Mouse (Mus musculus) heart, adult 18-20 months (tissue): ENCODE results near the gene Olfr678. TPM values are rescaled to one million over a fixed set of nuclear protein-coding genes. Genes with fewer than 3 reads are reported as not detected.
"Not testable (repeated sequence)": the region's sequence is repeated elsewhere in the genome, so short reads cannot be mapped to it uniquely, and the experiment has no call there.

Experiments used
- DNase-seq, 2 experiments: peaks; one replicate each; pipeline ENCODE4 v3.0.0; 2021 to 2022; ENCODE audit warnings: mixed read lengths in 1 of 2
- long read RNA-seq, 2 experiments: library from polyadenylated mRNA; stranded (forward); transcript quantifications; one replicate each; pipeline ENCODE4 v2.0.0; 2021
- total RNA-seq, 2 experiments: library from RNA; stranded (reverse); gene quantifications; 2 replicates each; pipeline ENCODE4 v1.2.3; 2021

The Olfr678 gene
- not detected for total RNA-seq
- long read RNA-seq, experiment 1 = 0 reads
- long read RNA-seq, experiment 2 = 0 reads

DNA sequence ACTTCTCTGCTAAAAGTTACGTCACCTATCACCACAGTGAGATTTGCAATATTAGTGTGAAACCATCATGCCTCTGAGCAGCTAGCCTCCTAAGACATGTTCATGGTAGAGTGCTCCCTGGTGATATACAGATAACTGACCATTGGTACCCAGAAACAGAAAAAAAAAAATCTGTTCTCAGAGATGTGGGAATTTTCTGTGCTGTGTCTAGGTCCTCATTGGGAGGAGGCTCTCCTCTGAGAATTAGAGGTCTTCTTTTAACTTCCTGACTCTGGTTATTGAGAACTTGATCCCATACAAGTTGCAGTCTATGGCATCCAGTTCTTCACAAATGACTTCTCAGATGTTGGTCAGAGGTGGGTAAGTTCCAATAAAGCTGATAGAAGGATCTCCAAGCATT is at the start of gene Olfr678:
Gene Olfr678, plus strand, starts transcription at position 301 of the 400 bp plus-strand sequence.
- DNase-seq = no peak

DNA sequence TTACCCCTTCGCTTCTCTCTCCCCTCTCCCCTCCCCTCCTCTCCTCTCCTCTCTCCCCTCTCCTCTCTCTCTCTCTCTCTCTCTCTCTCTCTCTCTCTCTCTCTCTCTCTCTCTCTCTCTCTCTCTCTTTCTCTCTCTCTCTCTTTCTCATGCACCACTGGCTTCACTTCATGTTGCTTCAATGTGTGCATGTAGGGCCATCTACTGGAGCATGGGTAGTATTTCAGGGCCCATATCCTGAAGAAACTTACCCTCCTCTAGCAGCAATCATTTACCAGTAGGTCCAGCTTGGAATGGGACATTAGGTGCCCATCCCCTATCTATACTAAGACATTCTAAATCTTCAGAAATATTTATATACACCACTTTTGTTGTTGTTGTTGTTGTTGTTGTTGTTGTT is 41.7 kb upstream of the Olfr678 start:
- no peak for DNase-seq

DNA sequence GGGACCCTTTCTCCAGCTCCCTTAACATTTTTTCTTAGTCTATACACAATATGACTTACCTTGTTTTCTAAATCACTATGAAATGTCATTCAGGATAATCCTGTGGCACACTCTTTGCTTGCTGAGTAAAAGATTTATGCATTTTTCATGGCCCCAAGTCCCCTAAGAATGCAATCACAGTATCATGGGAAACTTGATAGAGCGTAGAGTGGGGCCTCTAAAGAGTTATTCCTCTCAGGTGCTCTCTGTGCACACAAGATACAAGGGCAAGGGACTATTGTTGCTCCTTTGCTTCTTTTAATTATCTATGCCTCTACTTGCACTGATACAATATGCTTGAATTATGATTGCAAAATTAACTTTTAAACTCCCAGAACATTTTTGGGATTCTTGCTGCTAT is 35.9 kb upstream of the Olfr678 start, which contains the start of gene Olfr675:
Gene Olfr675, minus strand, starts transcription at position 101 of the 400 bp plus-strand sequence.
- no peak for DNase-seq

DNA sequence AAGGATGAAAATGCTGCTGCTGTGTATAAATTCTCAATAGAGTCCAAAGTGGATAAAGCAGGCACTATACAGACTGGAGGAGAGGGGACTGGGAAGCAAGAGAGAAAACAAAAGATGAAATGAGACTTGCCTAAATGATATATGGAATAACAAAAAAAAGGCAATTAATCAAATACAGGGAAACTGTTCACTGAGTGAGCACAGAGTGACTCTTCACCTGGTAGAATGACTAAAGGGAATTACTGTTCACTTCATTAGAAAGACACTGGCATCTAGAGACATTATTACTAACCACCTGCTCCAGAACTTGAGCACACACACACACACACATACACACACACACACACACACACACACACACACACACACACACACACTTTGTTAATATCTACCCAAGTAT is 31.9 kb upstream of the Olfr678 start, which contains the start of gene Olfr676:
Gene Olfr676, plus strand, starts transcription at position 301 of the 400 bp plus-strand sequence.
- no peak for DNase-seq

DNA sequence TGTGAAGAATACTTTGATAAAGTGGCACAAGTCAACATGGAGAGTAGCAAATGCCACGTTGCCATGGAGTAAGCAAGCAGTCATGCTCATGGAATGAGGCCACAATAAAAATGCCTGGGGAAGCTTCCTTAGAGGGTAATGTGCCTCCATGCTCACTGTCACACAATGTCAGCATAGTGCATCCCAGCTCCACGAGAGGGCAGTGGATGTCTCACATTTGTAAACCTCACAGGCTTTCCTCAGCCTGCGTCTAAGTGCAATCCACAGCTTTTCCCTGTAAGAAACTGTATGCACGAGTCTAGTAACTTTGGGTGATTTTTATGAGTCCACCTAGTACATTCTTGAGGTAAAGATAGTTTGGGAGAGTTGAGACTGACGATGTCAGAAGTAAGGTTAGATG is 30.4 kb upstream of the Olfr678 start:
- not testable (repeated sequence) for DNase-seq

DNA sequence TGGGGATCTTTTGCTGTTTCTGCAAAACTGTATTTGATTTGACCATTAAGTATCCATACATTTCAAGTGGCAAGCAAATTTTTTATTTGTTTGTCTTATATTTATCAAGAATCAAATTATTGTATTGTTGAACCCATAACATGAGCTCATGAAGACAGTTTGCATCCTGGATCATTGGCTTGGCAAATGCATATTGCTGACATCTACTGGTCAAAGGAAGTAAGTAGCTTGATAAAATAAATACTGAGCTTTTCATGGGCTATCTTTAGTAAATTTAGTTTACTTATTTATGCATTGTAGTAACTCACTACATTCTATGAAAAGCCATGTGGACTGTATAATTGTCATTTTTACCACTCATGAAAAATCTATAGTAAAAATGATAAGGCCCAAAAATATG is 5.3 kb upstream of the Olfr678 start:
- no peak for DNase-seq

DNA sequence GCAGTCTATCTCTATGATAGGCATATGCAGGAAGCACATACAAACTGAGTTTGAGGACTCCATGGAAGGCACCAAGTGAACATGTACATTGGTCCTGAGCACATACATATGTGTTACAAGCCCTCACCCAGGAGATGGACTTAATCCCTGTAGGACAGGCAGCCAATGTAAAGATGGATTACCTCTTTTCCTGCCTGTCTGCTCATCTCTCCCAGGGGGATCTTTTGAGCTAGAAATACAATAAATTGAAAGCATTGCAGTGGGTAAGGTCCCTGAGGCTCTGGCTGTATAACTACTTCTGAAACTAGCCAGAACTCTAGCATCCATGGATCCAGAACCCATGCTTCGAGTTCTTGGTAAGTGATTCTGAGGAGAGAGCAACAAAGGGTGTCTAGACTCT is 16.6 kb downstream of the Olfr678 start, which contains the start of gene Olfr679:
Gene Olfr679, plus strand, starts transcription at position 301 of the 400 bp plus-strand sequence.
- DNase-seq = no peak

DNA sequence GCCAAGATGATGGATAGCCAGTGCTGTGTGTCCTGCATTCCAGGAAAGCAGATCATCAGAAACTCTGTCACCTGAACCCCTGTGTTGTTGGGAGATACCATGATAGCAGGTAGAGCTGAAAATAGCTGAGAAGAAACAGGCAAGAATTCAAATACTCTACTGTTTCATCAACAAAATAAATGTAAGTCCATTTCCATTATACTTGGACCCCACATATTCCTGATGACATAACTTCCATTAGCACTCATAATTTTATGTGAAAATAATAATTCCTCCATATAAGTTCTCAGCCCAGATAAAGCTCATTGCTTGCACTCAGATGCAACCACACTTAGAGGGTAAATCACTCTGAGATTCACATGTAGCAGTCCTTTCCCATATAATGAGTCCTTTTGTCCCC is 28.4 kb downstream of the Olfr678 start, which contains the start of gene Olfr680-ps1:
Gene Olfr680-ps1, minus strand, starts transcription at position 101 of the 400 bp plus-strand sequence.
- not testable (repeated sequence) for DNase-seq

DNA sequence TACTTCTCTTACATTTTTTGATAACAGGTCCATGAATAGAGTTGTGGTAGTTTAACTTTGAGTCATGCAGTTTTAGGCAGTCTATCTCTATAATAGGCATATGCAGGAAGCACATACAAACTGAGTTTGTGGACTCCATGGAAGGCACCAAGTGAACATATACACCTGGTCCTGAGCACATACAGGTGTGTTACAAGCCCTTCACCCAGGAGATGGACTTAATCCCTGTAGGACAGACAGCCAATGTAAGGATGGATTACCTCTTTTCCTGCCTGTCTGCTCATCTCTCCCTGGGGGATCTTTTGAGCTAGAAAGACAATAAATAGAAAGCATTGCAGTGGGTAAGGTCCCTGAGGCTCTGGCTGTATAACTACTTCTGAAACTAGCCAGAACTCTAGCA is 52.3 kb downstream of the Olfr678 start, which contains the start of gene Olfr681:
Gene Olfr681, plus strand, starts transcription at position 301 of the 400 bp plus-strand sequence.
- no peak for DNase-seq

Other genes starting within 250 kb of the Olfr678 start
- gene Usp17lb, start 221.9 kb upstream of the Olfr678 start, total RNA-seq = not detected
- gene Usp17la, start 207.5 kb upstream of the Olfr678 start, total RNA-seq = not detected
- gene Olfr665, start 186.4 kb upstream of the Olfr678 start, total RNA-seq = not detected
- not detected for gene Olfr666, start 168.5 kb upstream of the Olfr678 start, total RNA-seq
- gene Olfr667, start 143.0 kb upstream of the Olfr678 start, total RNA-seq = not detected
- gene Olfr668, start 136.4 kb upstream of the Olfr678 start, total RNA-seq = not detected
- not detected for gene Olfr669, start 130.2 kb upstream of the Olfr678 start, total RNA-seq
- gene Olfr670, start 101.9 kb upstream of the Olfr678 start, total RNA-seq = not detected
- gene Olfr671, start 85.3 kb upstream of the Olfr678 start, total RNA-seq = not detected
- not detected for gene Olfr672, start 62.4 kb upstream of the Olfr678 start, total RNA-seq
- gene Olfr675, start 36.0 kb upstream of the Olfr678 start, total RNA-seq = not detected
- not detected for gene Olfr676, start 31.8 kb upstream of the Olfr678 start, total RNA-seq
- not detected for gene Olfr677, start 13.1 kb upstream of the Olfr678 start, total RNA-seq
- gene Olfr679, start 16.7 kb downstream of the Olfr678 start, total RNA-seq = not detected
- not detected for gene Olfr680-ps1, start 28.3 kb downstream of the Olfr678 start, total RNA-seq
- not detected for gene Olfr681, start 52.4 kb downstream of the Olfr678 start, total RNA-seq
- not detected for gene Olfr683, start 82.5 kb downstream of the Olfr678 start, total RNA-seq
- not detected for gene Olfr684, start 99.2 kb downstream of the Olfr678 start, total RNA-seq
- gene Olfr685, start 121.5 kb downstream of the Olfr678 start, total RNA-seq = not detected
- gene Olfr686, start 143.0 kb downstream of the Olfr678 start, total RNA-seq = not detected
- gene Olfr688, start 223.6 kb downstream of the Olfr678 start, total RNA-seq = not detected
- not detected for gene Olfr689, start 246.7 kb downstream of the Olfr678 start, total RNA-seq